Mouse (Mus musculus): ENCODE data around the gene Tcf23.

GRCm38 (mm10) chr5:30951706-30952105 is 16.8 kb upstream of the Tcf23 start:
- TF ChIP-seq POLR2A (IDR thresholded peaks at IDR 0.05; ENCODE audit: low read depth, low read length) (no peak), E2F4 (IDR thresholded peaks at IDR 0.05; ENCODE audit: insufficient replicate concordance, low read depth, low read length) (no peak), IRF4 (IDR thresholded peaks at IDR 0.05; ENCODE audit: low read depth, low read length) (no peak), CTCF (conservative IDR thresholded peaks at IDR 0.05 in 1 of 2, IDR thresholded peaks at IDR 0.05 in 1 of 2; ENCODE audit: low read depth in 2 of 2, low read length in 2 of 2) (no peak), SMC3 (IDR thresholded peaks at IDR 0.05; ENCODE audit: low read depth, low read length) (no peak), POLR2AphosphoS2 (IDR thresholded peaks at IDR 0.05; ENCODE audit: low read depth, low read length) (no peak), ZNF384 (IDR thresholded peaks at IDR 0.05; ENCODE audit: low read depth, low read length) (no peak), JUND (conservative IDR thresholded peaks at IDR 0.05; ENCODE audit: low read depth, low read length) (no peak), ZKSCAN1 (IDR thresholded peaks at IDR 0.05; ENCODE audit: borderline replicate concordance, low read depth, low read length) (no peak), USF1 (IDR thresholded peaks at IDR 0.05; ENCODE audit: low read depth, low read length) (no peak), EP300 (IDR thresholded peaks at IDR 0.05; ENCODE audit: low read length) (no peak)
